Mouse (Mus musculus) neural tube, embryonic 13.5 days (tissue): ENCODE data around the gene Gpr137b. TPM values are rescaled to one million over a fixed set of nuclear protein-coding genes. Genes with fewer than 3 reads are reported as not detected.
"Not testable (repeated sequence)": the region's sequence is repeated elsewhere in the genome, so short reads cannot be mapped to it uniquely, and the experiment has no call there.

Experiments used
- ATAC-seq: fragments of 200-750 bp; cut with Nextera tagmentation; 2 replicates; pipeline ENCODE4 v1.8.0; 2017; ENCODE audit warnings: low read depth, mild to moderate bottlenecking, moderate TSS enrichment, moderate library complexity
- H3K27ac ChIP-seq: fragments of 300-500 bp; sonication (generic); replicated peaks from 2 replicates; pipeline ENCODE4 v1.5.1; 2015; ENCODE audit warnings: moderate library complexity, mild to moderate bottlenecking, inconsistent platforms
- H3K27me3 ChIP-seq: fragments of 300-500 bp; sonication (generic); 2 replicates; pipeline ENCODE4 v1.6.1; 2015; ENCODE audit warnings: mild to moderate bottlenecking, inconsistent platforms
- H3K36me3 ChIP-seq: fragments of 300-500 bp; sonication (generic); 2 replicates; pipeline ENCODE4 v1.6.1; 2015; ENCODE audit warnings: mild to moderate bottlenecking, inconsistent platforms
- H3K4me1 ChIP-seq: fragments of 300-500 bp; sonication (generic); replicated peaks from 2 replicates; pipeline ENCODE4 v1.6.1; 2015; ENCODE audit warnings: inconsistent platforms
- H3K4me2 ChIP-seq: fragments of 300-500 bp; sonication (generic); 2 replicates; pipeline ENCODE4 v1.6.1; 2015; ENCODE audit warnings: inconsistent platforms, mild to moderate bottlenecking, moderate library complexity
- H3K4me3 ChIP-seq: fragments of 300-500 bp; sonication (generic); 2 replicates; pipeline ENCODE4 v1.5.1; 2015; ENCODE audit warnings: mild to moderate bottlenecking, inconsistent platforms
- H3K9ac ChIP-seq: fragments of 300-500 bp; sonication (generic); 2 replicates; pipeline ENCODE4 v1.6.1; 2015; ENCODE audit warnings: moderate library complexity, mild to moderate bottlenecking, inconsistent platforms
- H3K9me3 ChIP-seq: fragments of 300-500 bp; sonication (generic); 2 replicates; pipeline ENCODE4 v1.6.1; 2016; ENCODE audit warnings: inconsistent platforms
- WGBS: fragments of 180-500 bp; shearing (Covaris S2); methylation state at CpG from one replicate; pipeline ENCODE4 v1.1.7; 2015; 5-methylcytosine and 5-hydroxymethylcytosine counted together
- polyA plus RNA-seq: library from polyadenylated mRNA; unstranded; fragments of >200 nt; fragmentation: Nextera tagmentation; extraction: Ambion mirVana; gene quantifications from 2 replicates; pipeline ENCODE4 v1.2.1, GENCODE M21; 2015

The Gpr137b gene
- polyA plus RNA-seq, 1 experiment from 2014 or later = 25.0 TPM

GRCm38 (mm10) chr13:13358602-13359001 lies 35.2 kb downstream of the Gpr137b start:
- not testable (repeated sequence) for H3K4me3 ChIP-seq, H3K27me3 ChIP-seq, H3K4me1 ChIP-seq, H3K27ac ChIP-seq, H3K4me2 ChIP-seq, H3K9me3 ChIP-seq, ATAC-seq, H3K9ac ChIP-seq
- peaks cover 31% of the 10 kb centered on the region for H3K36me3 ChIP-seq
- 93% methylated on average over 7 of the region's 7 CpGs for WGBS

GRCm38 (mm10) chr13:13358097-13358496 lies 35.7 kb downstream of the Gpr137b start:
- H3K4me3 ChIP-seq, H3K9me3 ChIP-seq, H3K9ac ChIP-seq, H3K4me1 ChIP-seq, ATAC-seq, H3K27ac ChIP-seq, H3K27me3 ChIP-seq, H3K4me2 ChIP-seq: not testable (repeated sequence)
- H3K36me3 ChIP-seq = peaks cover 26% of the 10 kb centered on the region
- WGBS = 89% methylated on average over 8 of the region's 8 CpGs

DNA sequence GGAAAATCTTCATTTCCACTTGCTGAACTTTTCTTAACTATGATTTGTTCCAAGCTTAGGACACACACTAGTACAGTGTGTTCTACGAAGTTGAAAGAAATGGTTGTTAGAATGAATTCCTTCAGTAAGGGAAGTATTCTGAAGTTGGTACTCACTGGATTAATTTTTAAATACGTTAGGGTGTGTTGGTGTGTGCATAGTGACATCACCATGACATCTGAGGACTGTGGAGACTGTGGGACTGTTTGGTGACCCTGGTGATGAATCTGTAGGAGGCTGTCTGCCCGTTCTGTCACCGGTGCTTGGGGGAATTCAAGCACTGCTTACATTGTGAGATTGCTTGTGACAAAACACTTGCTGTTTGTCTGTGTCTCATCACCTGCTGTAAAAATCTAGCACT lies 41.7 kb downstream of the Gpr137b start:
- not testable (repeated sequence) for ATAC-seq, H3K9ac ChIP-seq, H3K27ac ChIP-seq

DNA sequence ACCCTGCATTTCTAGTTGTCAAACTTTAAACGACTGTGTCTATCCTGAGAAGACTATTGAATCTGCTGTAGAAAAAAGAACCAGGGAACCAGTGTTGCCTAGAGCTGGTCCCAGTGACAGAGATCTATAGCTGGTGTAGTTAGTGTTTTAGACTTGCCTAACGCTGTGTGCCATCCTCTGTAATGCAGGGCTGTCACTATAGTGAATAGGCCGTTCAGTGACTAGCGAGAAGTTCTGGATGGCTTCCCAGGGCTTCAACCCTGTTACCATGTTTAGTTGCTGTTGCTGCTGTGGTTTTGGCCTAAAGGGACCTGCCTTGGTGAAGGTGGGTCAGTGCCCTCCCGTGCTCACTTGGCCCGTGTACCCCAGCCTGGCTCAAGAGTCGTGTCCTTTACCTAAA lies 43.1 kb downstream of the Gpr137b start:
- peak; percentile 43; the same call in 1 of the 2 replicates for ATAC-seq
- not testable (repeated sequence) for H3K9ac ChIP-seq, H3K27me3 ChIP-seq, H3K4me2 ChIP-seq, H3K9me3 ChIP-seq, H3K4me1 ChIP-seq, H3K36me3 ChIP-seq, H3K4me3 ChIP-seq, H3K27ac ChIP-seq
- WGBS = 79% methylated on average over 7 of the region's 7 CpGs

More for the DNA sequence above, 41.7 kb downstream of the Gpr137b start:
- H3K4me2 ChIP-seq, H3K9me3 ChIP-seq, H3K36me3 ChIP-seq, H3K27me3 ChIP-seq, H3K4me1 ChIP-seq, H3K4me3 ChIP-seq: not testable (repeated sequence)
- WGBS = 83% methylated on average over 4 of the region's 4 CpGs

DNA sequence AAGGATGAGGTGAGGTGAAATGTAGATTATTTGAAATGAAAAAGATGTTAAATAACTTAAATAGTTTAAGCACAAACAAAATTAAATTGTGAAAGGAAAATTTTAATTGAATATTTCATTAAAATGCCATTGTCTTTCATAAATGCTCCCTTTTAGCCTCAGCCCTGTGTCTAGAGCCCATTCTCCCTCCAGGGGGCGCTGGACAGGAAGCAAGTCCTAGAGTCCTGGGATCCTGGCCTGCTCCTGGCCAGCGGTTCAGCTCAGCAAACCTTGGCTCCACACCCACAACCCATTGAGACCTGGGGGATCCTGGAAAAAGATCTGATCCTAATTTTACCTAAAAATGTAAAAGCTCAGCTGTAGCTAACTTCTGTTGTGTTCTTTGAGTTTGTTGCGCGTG lies 44.5 kb downstream of the Gpr137b start:
- no peaks in the 10 kb centered on the region for H3K9me3 ChIP-seq
- H3K36me3 ChIP-seq = no peaks in the 10 kb centered on the region
- no peak overlapping the region for H3K4me3 ChIP-seq
- H3K4me1 ChIP-seq = no peaks in the 10 kb centered on the region
- no peak overlapping the region for H3K9ac ChIP-seq
- 64% methylated on average over 4 of the region's 4 CpGs for WGBS
- no peak overlapping the region for H3K4me2 ChIP-seq
- no peak for ATAC-seq
- no peaks in the 10 kb centered on the region for H3K27me3 ChIP-seq
- H3K27ac ChIP-seq = no peak overlapping the region

GRCm38 (mm10) chr13:13347634-13348412 lies 46.0 kb downstream of the Gpr137b start:
- H3K27me3 ChIP-seq, H3K9me3 ChIP-seq, H3K4me2 ChIP-seq, H3K4me3 ChIP-seq, H3K4me1 ChIP-seq, H3K36me3 ChIP-seq, H3K9ac ChIP-seq, H3K27ac ChIP-seq, ATAC-seq: not testable (repeated sequence)
- 37% methylated on average over 12 of the region's 12 CpGs for WGBS

DNA sequence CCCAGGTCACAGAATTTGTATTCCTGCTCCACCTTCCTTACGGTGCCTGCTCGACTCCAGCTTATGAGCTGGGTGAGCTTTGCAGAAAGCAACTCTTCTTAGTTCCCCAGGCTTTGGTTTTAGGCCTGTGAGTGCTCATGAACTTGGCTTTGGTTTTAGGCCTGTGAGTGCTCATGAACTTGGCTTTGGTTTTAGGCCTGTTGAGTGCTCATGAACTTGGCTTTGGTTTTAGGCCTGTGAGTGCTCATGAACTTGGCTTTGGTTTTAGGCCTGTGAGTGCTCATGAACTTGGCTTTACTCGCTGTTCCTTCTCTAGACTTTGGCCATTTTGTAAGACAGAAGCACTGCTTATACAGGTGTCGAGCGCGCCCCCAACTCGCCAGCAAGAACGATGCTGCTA lies 56.5 kb downstream of the Gpr137b start:
- WGBS = 92% methylated on average over 8 of the region's 8 CpGs
- H3K9me3 ChIP-seq, H3K27me3 ChIP-seq, H3K4me1 ChIP-seq, H3K4me3 ChIP-seq, ATAC-seq, H3K27ac ChIP-seq, H3K9ac ChIP-seq, H3K4me2 ChIP-seq, H3K36me3 ChIP-seq: not testable (repeated sequence)

DNA sequence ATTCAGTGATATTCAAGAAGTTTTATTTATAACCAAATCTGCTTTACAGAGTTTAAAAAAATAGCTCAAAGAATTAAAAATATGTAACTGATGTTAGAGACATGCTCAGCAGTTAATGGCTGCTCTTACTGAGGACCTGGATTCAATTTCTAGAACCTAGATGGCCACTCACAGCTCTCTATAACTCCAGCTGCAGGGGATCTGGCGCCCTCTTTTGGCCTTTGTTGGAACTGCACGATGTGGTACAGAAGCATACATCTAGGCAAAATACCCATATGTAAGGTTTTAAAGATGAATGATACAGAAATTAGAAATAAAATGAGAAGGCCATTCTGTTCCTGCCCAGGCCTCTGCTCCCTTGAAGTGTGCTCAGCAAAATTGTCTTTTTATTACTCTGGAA lies 64.9 kb downstream of the Gpr137b start:
- Histone ChIP-seq H3K9me3 (no peaks in the 10 kb centered on the region), H3K27me3 (no peaks in the 10 kb centered on the region), H3K27ac (no peak overlapping the region), H3K4me3 (no peak overlapping the region), H3K36me3 (no peaks in the 10 kb centered on the region), H3K4me2 (no peak overlapping the region), H3K9ac (no peak overlapping the region), H3K4me1 (no peaks in the 10 kb centered on the region)
- no peak for ATAC-seq
- WGBS = 3% methylated on average over 2 of the region's 2 CpGs

Other genes with a start within 250 kb of the Gpr137b start
- gene Prl2c5, start 211.3 kb downstream of the Gpr137b start, polyA plus RNA-seq = not detected in 2 replicates
- 53.1 and 54.8 TPM in 2 replicates for gene Nid1, start 43.5 kb upstream of the Gpr137b start, polyA plus RNA-seq
- gene Lyst, start 196.4 kb upstream of the Gpr137b start, polyA plus RNA-seq = 3.4 and 4.8 TPM in 2 replicates